Mouse (Mus musculus): Measurements from ENCODE around the gene Myo1d. TPM values are rescaled to one million over a fixed set of nuclear protein-coding genes. Genes with fewer than 3 reads are reported as not detected.

The Myo1d gene
- total RNA-seq, 2 experiments from 2014 or later, result 2.7 to 4.2 TPM

DNA sequence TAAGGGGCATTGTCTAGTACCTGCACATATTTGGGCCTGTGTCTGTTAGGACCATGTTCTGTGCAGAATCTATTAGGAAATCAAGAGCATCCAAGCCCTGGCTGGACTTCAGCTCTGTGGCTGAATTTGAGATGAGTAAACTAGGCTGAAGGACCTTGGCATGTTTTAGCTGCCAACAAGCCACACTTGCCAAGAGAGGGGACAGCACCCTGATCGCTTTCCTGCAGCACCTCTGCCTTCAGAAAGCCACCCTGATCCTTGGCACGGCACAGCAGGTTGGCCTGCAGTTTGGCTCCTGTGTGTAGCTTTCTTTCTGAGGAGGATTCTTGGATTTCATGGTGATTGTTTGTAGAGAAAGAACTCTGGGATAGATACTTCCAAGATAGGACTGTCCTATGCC lies 1.7 kb upstream of the Myo1d start:
- no peak for DNase-seq (ENCODE audit: low spot score)

DNA sequence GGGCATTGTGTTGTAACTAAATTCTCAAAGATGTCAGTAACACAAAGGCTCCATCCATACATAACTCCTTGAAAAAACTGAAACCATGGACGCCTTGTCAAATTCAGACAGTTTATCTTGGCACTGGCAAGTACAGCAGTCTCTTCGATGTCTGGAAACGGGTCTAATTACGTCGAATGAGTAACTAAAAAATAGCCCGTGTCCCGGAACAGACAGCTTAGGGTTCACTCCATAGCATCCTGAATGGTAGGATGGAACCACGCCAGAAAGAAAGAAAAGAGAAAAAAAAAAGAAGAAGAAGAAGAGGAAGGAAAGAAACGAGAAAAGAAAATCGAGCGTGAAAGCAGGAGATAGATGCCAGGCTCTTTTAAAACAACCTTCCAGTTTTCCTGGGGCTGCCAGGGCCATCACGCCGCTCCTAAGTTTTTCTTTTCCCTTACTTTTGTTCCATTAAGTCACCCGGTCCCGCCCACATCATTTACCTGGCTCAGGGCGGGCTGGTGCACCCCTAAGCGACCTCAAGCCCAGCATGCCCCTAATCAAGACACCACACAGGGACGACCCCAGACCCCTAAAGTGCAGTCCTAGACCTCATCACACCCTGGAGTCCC lies 804 bp downstream of the Myo1d start:
- DNase-seq (ENCODE audit: low spot score), result no peak

DNA sequence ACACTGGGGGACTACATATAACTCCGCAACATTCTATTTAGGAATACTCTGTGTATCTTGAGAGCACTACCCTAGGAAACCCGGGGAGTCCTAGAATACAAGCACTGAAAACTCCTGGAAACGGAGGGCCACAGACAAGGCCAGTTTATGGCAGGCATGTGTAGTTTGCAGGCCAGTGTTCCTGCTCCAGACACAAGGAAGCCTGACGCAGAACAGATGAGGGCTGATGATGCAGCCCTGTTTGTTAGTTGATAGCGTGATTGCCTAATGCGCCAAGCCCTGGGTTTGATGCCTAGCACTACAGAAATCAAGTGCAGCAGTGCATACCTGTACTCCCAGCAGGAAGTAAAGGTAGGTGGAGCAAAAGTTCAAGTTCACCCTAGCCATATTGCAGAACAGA lies 1.7 kb downstream of the Myo1d start:
- no peak for DNase-seq (ENCODE audit: low spot score)

DNA sequence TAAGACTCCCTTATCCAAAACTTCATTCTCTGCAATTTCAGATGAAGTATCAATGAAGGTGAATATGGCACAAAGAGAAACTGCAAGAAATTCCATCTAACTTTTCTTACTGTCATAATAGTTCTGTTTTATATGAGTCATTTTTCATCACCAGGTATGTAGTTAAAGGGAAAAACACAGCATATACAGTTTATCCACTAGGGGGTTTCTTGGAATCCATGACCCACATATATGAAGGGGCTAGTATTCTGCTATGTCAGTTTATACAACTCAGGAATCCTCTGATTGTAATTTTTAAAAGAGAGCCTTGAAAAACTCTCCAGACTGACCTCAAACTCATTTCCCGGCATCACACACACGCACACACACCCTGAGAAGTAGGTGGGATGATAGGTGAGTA lies 2.1 kb downstream of the Myo1d start:
- DNase-seq (ENCODE audit: low spot score), result no peak

DNA sequence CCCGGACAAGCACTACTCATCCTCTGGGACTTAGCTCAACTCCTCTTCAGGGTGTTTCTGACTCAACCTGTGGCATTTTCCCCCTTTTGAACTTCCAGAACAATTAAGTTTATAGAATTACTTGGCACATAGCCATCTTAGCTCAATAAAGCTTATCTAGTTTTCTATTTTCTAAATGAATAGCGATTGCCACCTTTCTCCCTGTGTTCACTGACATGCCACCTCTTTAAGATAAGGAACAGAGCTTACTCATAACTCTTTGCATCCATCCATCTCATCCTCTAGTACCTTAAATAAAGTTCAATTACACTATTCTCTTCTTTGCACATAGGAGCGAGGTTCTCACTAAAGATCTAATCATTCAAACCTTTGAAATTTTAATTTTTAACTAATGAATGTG lies 4.3 kb downstream of the Myo1d start:
- DNase-seq (ENCODE audit: low spot score), result no peak

DNA sequence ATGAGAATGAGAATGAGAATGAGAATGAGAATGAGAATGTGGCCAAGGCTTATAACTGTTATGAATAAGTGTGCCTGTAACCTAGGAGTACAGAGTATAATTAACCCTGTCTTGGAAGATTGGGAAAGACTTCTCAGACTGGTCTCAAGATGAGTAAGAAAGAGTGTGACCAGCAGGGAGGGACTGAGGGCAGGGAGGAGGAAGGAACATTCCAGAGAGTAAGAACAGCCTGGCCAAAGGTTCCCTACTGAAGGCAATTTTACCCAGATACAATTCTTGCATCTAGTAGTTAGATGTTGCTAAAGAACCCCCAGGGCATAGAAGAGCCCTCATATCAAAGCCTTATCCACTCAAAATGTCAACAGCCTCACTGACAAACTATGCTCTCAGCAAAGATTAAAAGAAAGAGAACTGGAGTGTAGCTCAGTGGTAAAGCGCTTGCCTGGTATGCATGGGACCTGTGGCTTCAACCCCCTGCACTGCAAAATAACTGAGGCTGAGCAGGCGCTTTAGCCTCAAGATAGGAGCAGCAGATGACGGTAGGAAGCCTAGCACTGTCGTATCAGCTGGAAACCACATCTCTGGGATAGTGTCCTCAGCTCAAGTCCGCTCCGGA lies 7.1 kb downstream of the Myo1d start:
- DNase-seq (ENCODE audit: low spot score), result no peak

DNA sequence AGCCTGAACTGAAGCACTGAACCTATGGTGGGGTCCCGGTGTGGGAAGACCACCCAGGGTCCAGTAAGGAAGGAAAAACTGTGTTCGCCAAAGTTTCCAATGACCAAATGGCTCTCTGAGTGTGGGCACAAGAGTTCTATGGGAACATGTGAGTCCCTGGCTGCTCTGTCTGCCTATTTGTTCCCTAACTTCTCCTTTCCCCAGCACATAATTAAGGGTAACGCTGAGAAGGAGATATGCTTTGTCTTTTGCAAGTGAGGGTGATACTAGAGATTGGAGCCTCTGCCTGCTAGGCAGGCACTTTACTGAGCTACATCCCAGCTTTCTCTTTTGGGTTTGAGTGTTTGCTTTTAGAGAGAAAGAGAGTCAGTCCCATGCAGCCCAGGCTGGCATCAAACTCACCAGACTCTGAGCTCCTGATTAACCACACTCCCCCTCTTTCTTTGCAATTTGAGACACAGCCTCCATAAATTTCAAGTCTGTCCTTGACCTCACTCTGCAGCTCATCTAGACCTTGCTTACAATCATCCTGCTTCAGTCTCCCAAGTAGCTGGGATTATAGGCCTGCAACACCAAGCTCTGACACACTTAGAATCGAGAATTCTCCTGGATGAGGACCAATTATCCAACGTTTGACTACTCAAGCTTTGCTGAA lies 8.1 kb downstream of the Myo1d start:
- no peak for DNase-seq (ENCODE audit: low spot score)

DNA sequence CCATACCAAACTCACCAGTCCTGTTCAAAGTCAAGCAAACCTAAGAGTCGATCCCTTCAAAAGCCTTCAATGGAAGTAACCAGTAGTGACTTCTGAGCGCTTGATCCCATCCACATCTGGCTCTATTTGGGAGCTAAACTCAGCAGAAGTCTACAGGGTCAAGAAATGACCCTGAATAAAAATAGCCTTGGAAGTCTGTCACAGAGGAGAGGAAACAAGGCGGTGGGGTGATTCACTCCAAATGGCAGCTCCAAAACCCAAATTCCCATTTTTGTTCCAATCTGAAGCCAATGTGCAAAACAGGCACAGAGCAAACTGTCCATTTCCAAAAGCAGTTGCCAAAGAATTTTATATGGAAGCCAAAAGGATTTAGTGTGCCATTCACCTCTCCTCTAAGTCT lies 8.6 kb downstream of the Myo1d start:
- DNase-seq (ENCODE audit: low spot score), result no peak

DNA sequence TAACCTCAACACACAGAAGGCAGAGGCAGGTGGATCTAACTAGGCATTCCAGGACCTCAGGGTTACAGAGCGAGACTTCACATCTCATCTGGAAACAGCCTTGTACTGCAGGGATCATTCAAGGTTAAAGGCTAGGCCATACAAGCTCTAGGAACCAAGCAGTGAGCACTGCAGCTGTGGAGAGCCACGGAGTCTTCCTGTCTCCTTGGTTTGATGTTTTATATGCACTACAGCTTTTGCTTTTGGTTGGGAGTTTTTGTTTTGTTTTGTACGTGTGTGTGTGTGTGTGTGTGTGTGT lies 12.6 kb downstream of the Myo1d start:
- DNase-seq (ENCODE audit: low spot score), result no peak

DNA sequence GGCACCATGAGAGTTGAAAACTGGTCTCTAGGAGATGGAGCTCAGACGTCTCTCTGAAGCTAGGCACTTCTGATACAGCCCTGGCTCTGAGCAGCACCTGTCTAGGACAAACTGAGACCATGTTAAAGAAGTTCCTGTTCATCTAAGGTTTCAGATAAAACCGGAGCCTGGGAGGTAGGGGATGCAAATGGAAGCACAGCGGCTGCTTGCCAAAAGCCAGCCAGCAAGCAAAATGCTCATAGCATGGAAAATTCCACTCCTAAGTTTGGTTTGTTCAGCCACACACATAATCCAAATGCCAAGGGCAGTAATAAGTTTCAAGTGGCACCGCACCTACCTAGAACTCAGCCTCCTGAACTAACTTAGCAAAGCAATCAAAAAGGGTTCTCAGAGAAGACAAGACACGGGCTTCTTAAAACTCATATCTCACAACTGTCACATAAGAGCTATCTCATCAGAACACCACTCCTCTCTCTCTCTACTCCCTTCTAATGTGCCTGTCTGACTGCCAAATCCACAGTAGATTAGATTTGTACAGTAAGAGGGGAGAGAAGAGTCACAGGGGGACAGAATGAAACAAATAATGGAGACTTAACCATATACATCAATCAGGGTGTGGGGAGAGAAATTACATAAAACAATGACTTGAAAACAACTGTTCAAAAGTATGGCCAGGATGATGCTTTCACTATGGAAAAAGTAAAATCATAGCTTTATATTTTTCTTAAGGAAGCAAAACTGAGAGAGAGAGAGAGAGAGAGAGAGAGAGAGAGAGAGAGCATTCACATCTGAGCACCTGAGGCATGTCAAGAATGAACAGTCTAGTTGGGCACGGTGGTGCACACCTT lies 13.1 kb downstream of the Myo1d start:
- DNase-seq (ENCODE audit: low spot score), result no peak

DNA sequence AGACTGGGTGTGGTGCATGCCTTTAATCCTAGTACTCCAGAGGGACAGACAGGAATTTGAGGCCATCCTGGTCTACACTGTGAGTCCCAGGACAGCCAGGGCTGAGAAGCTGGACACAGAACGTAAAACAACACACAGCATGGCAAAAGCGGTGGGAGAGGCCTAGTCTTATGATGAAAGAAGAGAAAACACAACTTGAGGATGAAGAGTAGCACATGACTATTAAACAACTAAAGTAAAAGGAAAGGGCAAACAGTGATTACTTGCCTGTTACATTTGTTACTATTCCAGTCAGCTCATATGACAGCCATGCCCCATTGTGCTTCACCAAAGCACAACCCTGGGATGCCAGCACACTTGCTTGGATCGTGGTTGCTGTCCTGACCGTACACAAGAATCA lies 13.8 kb downstream of the Myo1d start:
- DNase-seq (ENCODE audit: low spot score), result no peak

DNA sequence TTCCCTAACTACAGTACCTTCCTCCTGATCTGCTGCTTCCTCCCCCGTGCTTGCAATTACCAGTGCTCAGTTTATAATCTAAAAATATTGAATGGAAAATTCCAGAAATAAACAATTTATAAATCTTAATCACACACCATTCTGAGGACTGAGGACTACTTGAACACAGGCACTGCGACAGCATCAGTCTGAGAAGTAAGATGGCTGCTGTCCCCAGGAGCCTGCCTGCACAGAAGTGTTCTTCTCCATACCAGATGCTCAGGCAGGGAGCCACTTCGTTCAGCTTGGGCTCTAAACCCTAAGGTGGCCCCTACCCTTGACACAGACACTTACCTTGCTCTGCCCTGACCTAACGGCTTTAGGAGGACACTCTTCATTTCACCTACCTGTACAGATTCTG lies 17.8 kb downstream of the Myo1d start:
- DNase-seq (ENCODE audit: low spot score), result no peak

DNA sequence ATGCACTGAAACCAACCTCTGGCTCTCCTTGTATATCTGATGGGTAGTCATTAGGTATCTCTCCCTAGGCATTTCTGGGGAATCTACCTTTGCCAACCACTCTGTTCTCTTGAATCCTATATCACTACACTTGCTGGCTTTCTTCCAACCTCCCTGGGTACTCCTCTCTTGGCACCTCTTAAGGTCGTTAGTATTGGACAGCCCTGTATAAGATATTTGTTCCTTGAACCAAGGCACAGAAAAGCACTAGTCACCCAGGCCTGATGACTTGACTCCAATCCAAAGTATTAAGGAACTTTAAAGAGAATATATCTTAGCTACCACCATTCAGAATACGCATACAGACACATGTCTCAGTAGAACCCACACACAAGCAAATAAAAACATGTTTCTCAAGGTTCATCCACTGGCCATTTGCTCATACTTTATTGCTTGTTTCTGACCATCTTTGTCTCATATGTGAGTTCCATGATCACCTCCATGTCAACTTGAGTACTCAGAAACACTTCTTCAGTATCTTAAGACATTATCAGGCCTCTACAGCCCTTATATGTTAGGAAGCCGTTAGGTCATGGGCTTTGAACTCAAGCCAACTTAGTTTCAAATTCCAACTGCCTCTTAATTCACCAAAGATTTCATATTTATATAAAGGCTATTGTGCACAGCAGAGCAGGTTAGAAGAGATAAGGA lies 18.4 kb downstream of the Myo1d start:
- no peak for DNase-seq (ENCODE audit: low spot score)

DNA sequence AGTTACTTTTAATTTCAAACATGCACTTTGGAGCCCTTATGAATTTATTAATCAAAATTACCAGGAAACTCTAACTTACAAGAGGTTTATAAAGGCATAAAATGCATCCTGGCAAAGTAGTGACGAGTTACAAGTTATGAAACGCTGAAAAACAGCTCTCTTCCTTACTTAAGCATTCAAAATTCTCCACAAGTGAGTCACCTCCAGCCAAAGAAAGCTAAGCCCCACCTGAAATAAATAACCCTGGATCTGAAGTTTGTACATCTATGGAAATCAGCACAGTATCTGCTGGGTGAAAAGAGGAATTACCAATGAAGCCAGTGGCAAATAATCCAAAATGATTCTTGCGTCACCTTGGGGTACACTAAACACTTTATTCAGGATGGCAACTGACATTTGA lies 20.8 kb downstream of the Myo1d start:
- DNase-seq (ENCODE audit: low spot score), result no peak

DNA sequence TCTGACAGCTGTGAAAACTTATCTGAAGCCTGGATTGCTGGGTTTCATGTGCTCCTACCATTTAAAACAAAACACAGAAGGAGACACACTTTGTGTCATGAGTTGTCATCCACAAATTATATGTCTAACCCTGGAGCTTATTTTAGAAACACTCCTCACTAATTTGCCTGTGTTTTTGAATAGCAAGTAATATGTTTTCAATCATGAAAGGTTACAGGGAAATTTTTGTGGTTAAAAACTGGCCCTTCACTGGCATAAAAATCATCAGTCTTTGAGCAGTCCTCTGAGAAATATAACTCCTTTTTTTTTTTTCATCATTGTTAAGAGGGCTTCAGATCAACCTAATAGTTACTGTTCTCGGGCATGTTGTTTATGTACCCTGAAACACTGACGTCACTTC lies 25.6 kb downstream of the Myo1d start:
- no peak for DNase-seq (ENCODE audit: low spot score)

DNA sequence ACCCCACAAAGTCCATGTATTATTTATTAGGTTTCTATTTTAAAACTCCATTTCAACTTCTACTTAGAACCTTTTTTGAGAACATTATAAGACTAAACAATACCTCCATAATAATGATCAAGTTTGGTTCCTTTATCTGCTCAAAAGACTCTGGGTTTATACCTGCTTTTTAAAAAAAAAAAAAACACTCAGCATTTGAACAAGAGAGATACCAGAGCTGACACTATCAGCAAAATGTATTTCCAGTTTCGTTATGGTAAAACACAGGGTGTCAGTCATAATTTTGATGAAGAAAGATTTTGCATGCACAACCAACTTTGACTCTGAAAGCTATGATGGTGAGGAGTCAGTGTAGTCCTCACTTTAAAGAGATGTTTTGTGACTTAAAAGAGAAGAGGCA lies 28.7 kb downstream of the Myo1d start:
- no peak for DNase-seq (ENCODE audit: low spot score)

DNA sequence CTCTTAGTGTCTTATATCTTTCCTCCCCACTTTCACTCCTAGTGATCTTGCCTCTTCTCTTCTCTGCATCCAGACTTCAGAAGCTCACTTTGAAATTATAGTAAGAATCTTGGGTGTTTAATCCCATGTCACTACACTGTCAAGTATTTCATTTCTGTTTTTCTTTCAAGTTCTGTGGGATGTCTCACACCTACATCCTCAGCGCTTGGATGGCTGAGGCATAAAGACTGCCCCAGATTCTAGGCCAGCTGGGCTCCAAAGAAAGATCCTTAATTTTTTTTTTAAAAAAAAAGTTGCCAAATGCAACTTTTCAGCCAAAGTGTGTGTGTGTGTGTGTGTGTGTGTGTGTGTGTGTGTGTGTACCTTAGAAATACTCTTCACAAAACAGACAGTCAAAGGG lies 30.6 kb downstream of the Myo1d start:
- no peak for DNase-seq (ENCODE audit: low spot score)

DNA sequence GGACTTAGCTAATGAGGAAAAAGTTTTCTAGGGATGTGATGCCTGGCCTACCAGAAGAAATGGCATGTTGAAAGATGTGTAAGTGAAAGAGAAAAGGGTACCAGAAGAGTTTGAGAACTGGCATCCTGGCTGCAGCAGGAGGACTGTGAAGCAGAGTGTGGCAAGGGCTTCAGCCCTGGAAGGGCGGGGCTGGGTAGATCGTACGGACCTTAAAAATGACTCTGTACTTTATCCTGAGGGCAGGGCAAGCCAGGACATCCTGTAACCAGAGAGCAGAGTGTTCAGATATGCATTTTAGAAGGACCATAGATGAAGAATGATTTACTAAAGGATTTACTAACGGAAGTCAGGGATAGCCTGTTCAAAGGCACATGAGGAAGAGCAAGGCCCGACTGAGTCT lies 34.4 kb downstream of the Myo1d start:
- DNase-seq (ENCODE audit: low spot score), result no peak

DNA sequence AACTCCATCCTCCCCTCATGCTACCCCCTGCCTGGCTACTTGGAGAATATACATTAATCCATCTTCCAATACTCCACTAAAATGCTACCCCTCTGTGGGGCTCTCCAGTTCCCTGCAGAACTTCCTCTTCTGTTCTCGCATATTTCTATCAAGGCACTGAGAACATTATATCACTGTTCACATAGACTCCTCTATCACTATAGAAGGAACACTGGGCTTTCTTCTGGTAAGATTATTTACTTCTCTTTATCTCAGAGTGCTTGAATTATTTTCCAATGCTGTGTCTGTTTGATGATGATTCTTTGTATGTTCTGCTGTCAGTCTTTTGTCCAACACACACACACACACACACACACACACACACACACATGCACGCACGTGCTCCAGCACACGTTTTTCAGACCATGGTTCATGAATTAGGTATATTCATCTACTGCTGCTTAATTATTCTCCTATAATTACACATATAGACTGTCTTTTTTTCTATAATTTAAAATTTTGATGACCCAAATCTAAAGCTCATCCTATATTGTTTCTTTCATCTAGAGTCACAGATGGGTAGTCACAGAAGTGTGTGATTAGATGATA lies 35.9 kb downstream of the Myo1d start:
- no peak for DNase-seq (ENCODE audit: low spot score)

DNA sequence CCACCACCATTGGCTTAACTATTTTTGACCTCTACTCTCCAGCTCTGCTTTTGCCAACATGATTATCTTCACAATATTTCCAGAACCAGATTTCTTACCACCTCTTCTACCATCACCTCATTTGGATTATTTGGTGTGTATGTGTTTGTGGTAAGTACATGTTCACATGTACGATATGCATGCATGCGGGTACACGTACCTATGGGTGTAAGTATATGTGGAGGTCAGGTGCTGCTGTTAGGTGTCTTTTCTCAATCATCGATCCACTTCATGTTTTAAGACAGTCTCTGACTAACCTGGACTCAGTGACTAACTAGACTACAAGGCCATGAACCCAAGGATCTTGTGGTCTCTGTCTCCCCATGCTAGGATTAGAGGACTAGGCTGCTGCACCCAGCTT lies 37.4 kb downstream of the Myo1d start:
- no peak for DNase-seq (ENCODE audit: low spot score)

DNA sequence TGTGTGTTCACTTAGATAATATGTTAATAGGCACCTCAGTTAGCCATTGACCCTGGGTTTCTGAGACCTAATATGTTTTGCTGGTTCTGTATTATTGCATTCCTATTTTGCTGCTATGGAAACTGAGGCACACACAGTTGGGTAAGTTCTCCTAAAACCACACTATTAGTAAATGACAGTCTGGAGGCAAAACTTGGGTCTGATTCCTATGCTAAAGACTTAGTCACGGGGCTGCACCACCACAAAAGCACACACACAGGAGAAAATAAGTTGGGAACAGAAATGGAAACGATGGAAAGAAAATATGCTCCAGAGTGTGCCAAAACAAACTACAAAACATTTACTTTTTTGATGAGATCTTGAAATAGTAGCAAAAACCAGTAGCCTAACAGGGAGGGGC lies 45.1 kb downstream of the Myo1d start:
- no peak for DNase-seq (ENCODE audit: low spot score)

DNA sequence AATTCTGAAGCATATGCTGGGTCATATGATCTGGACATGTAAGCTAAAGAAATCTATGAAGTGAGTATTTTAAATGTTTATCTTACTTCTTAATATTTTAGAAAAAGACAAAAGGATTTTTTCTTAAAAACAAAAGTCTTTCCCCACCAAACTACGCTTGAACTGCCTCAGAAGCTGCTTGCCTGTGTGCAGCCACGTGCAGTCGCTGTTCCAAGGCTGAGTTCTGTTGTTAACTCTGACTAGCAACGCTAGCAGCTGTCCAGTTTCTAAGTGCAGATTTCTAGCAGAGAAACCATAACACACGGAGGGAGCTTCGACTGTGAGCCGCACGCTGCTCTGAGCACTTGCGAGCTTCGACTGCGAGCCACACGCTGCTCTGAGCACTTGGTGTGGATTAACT lies 55.1 kb downstream of the Myo1d start:
- no peak for DNase-seq (ENCODE audit: low spot score)
